Mouse (Mus musculus): ENCODE data around the gene Arhgap10.

DNA sequence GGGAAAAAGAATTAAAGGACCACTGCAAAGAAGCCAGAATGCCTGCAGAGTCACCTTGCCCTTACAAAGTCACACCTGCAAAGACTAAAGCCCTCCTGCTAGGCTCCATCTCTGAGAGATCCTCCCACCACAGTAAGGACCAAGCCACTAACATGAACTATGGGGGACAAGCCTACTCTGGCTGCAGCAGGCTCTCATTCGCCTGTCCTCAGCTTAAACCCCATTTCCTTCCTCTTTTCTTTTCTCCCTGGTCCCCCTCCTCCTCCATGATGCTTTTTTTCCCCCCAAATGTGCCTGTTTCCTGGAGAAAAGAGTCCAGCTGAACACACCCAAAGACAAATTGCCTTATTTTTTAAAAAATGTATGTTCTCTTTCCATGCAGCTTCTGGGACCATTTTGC lies 21.5 kb downstream of the Arhgap10 start:
- TF ChIP-seq CTCF (IDR thresholded peaks at IDR 0.05), result no peak
- TF ChIP-seq EP300 (IDR thresholded peaks at IDR 0.05; ENCODE audit: insufficient read depth, low read depth, low read length), result no peak
